Mouse (Mus musculus) small intestine, adult 2 months (tissue): ENCODE data around the gene Kcnj10.

Experiments used
- CTCF ChIP-seq: fragments of 200-500 bp; IDR thresholded peaks from 2 replicates; pipeline ENCODE4 v1.5.1; 2012; ENCODE audit warnings: low read depth, mild to moderate bottlenecking, control low read depth, inconsistent platforms, low read length, moderate library complexity, mixed read lengths; ENCODE audit not compliant: insufficient replicate concordance, insufficient read length; ENCODE audit errors: extremely low read depth
- POLR2A ChIP-seq: fragments of 200-500 bp; IDR thresholded peaks from 2 replicates; pipeline ENCODE4 v1.6.1; 2012; ENCODE audit warnings: low read depth, mild to moderate bottlenecking, control low read depth, inconsistent platforms, low read length, moderate library complexity

GRCm38 (mm10) chr1:172327206-172328001 lies 13.6 kb upstream of the Kcnj10 start:
- no peak for TF ChIP-seq CTCF
- TF ChIP-seq POLR2A, result no peak
